Mouse (Mus musculus): ENCODE measurements around the gene Rab34. TPM values are rescaled to one million over a fixed set of nuclear protein-coding genes. Genes with fewer than 3 reads are reported as not detected.
A peak's percentile ranks its signal among the peaks of the same experiment; 100 is the strongest.

The Rab34 gene
- 58.8 and 60.3 TPM in 2 replicates for polyA plus RNA-seq (2015; fragmentation: Nextera tagmentation; extraction: Ambion mirVana)

GRCm38 (mm10) chr11:78188331-78189233 is at the start of gene Rab34:
Gene Rab34, plus strand, starts transcription at chr11:78188430.
- H3K9me3 ChIP-seq: no peaks in the 10 kb centered on the region
- peak within 1 kb of the TSS; percentile 97 for H3K9ac ChIP-seq
- peak within 1 kb of the TSS; percentile 68 for H3K4me2 ChIP-seq
- WGBS: under 1% methylated on average over 78 of the region's 80 CpGs
- peaks cover 31% of the 10 kb centered on the region for H3K4me1 ChIP-seq (replicated peaks)
- no peaks in the 10 kb centered on the region for H3K27me3 ChIP-seq
- peak within 1 kb of the TSS; percentile 95 for H3K27ac ChIP-seq (replicated peaks)
- peaks cover 31% of the 10 kb centered on the region for H3K36me3 ChIP-seq
- peak; percentile 76 for ATAC-seq (ENCODE audit: low read depth)
- peak within 1 kb of the TSS; percentile 74 for H3K4me3 ChIP-seq

GRCm38 (mm10) chr11:78140665-78141064 is 47.6 kb upstream of the Rab34 start:
- no peak for ATAC-seq (ENCODE audit: low read depth)
- 0 out of 2 replicates have a peak, but pooled peaks cover 3% of the 10 kb centered on the region for H3K4me1 ChIP-seq (replicated peaks)
- H3K27ac ChIP-seq (replicated peaks): no peak overlapping the region
- WGBS: 84% methylated on average over 5 of the region's 5 CpGs
- no peak overlapping the region for H3K4me3 ChIP-seq
- H3K27me3 ChIP-seq: no peaks in the 10 kb centered on the region
- H3K9me3 ChIP-seq: no peaks in the 10 kb centered on the region
- H3K4me2 ChIP-seq: no peak overlapping the region
- H3K9ac ChIP-seq: no peak overlapping the region
- H3K36me3 ChIP-seq: peaks cover 29% of the 10 kb centered on the region

- Histone ChIP-seq H3K4me1 (replicated peaks) (0 out of 2 replicates have a peak, but pooled peaks cover 3% of the 10 kb centered on the region), H3K4me3 (no peak overlapping the region), H3K9ac (no peak overlapping the region), H3K4me2 (no peak overlapping the region), H3K36me3 (peaks cover 53% of the 10 kb centered on the region), H3K27me3 (no peaks in the 10 kb centered on the region), H3K9me3 (no peaks in the 10 kb centered on the region), H3K27ac (replicated peaks) (no peak overlapping the region)
- 78% methylated on average over 2 of the region's 2 CpGs for WGBS
- ATAC-seq (ENCODE audit: low read depth): no peak
Measured at GRCm38 (mm10) chr11:78143520-78143919, 44.7 kb upstream of the Rab34 start.

- 0 out of 2 replicates have a peak, but pooled peaks cover 3% of the 10 kb centered on the region for H3K4me1 ChIP-seq (replicated peaks)
- no peaks in the 10 kb centered on the region for H3K9me3 ChIP-seq
- H3K4me3 ChIP-seq: no peak overlapping the region
- 96% methylated on average over 5 of the region's 5 CpGs for WGBS
- no peak overlapping the region for H3K4me2 ChIP-seq
- no peak overlapping the region for H3K9ac ChIP-seq
- H3K36me3 ChIP-seq: peaks cover 77% of the 10 kb centered on the region
- ATAC-seq (ENCODE audit: low read depth): 0 out of 2 replicates have a peak, but pooled peaks have one; percentile 17
- H3K27me3 ChIP-seq: no peaks in the 10 kb centered on the region
- H3K27ac ChIP-seq (replicated peaks): no peak overlapping the region
Measured at GRCm38 (mm10) chr11:78146168-78146567, 42.1 kb upstream of the Rab34 start.

GRCm38 (mm10) chr11:78146707-78147543 is 41.3 kb upstream of the Rab34 start:
- Histone ChIP-seq H3K4me1 (replicated peaks) (peaks cover 5% of the 10 kb centered on the region), H3K9ac (no peak overlapping the region), H3K36me3 (peaks cover 78% of the 10 kb centered on the region), H3K27me3 (no peaks in the 10 kb centered on the region), H3K4me3 (no peak overlapping the region), H3K4me2 (no peak overlapping the region), H3K9me3 (no peaks in the 10 kb centered on the region), H3K27ac (replicated peaks) (no peak overlapping the region)
- WGBS: 93% methylated on average over 6 of the region's 6 CpGs
- ATAC-seq (ENCODE audit: low read depth): no peak

GRCm38 (mm10) chr11:78151161-78151560 is 37.1 kb upstream of the Rab34 start:
- ATAC-seq (ENCODE audit: low read depth): no peak
- 17% methylated on average over 1 of the region's 1 CpGs for WGBS
- Histone ChIP-seq H3K9ac (no peak overlapping the region), H3K36me3 (peaks cover 73% of the 10 kb centered on the region), H3K4me1 (replicated peaks) (peaks cover 36% of the 10 kb centered on the region), H3K4me3 (no peak overlapping the region), H3K27me3 (no peaks in the 10 kb centered on the region), H3K9me3 (no peaks in the 10 kb centered on the region), H3K4me2 (no peak overlapping the region), H3K27ac (replicated peaks) (no peak overlapping the region)

- Histone ChIP-seq H3K27ac (replicated peaks) (peak overlapping the region; percentile 85), H3K36me3 (peaks cover 74% of the 10 kb centered on the region), H3K27me3 (no peaks in the 10 kb centered on the region), H3K9me3 (no peaks in the 10 kb centered on the region), H3K4me2 (peak overlapping the region; percentile 6; the same call in 1 of the 2 replicates), H3K4me3 (no peak overlapping the region), H3K4me1 (replicated peaks) (peaks cover 46% of the 10 kb centered on the region), H3K9ac (peak overlapping the region; percentile 35; the same call in 1 of the 2 replicates)
- peak; percentile 75 for ATAC-seq (ENCODE audit: low read depth)
- 35% methylated on average over 9 of the region's 9 CpGs for WGBS
Measured at GRCm38 (mm10) chr11:78152299-78153231, 35.7 kb upstream of the Rab34 start.

GRCm38 (mm10) chr11:78153778-78154177 is 34.5 kb upstream of the Rab34 start:
- Histone ChIP-seq H3K4me3 (no peak overlapping the region), H3K27me3 (no peaks in the 10 kb centered on the region), H3K9ac (peak overlapping the region; percentile 35; the same call in 1 of the 2 replicates), H3K4me2 (no peak overlapping the region), H3K9me3 (no peaks in the 10 kb centered on the region), H3K27ac (replicated peaks) (peak overlapping the region; percentile 85), H3K4me1 (replicated peaks) (peaks cover 57% of the 10 kb centered on the region), H3K36me3 (peaks cover 74% of the 10 kb centered on the region)
- ATAC-seq (ENCODE audit: low read depth): peak; percentile 19; the same call in 1 of the 2 replicates
- WGBS: 69% methylated on average over 13 of the region's 13 CpGs

GRCm38 (mm10) chr11:78155674-78156073 is 32.6 kb upstream of the Rab34 start:
- Histone ChIP-seq H3K4me3 (no peak overlapping the region), H3K36me3 (peaks cover 76% of the 10 kb centered on the region), H3K27me3 (no peaks in the 10 kb centered on the region), H3K9me3 (no peaks in the 10 kb centered on the region), H3K9ac (peak overlapping the region; percentile 22; the same call in 1 of the 2 replicates), H3K4me2 (no peak overlapping the region), H3K4me1 (replicated peaks) (peaks cover 71% of the 10 kb centered on the region), H3K27ac (replicated peaks) (no peak overlapping the region)
- no peak for ATAC-seq (ENCODE audit: low read depth)
- WGBS: 72% methylated on average over 5 of the region's 5 CpGs

- Histone ChIP-seq H3K9ac (no peak overlapping the region), H3K4me3 (no peak overlapping the region), H3K36me3 (peaks cover 76% of the 10 kb centered on the region), H3K27ac (replicated peaks) (no peak overlapping the region), H3K27me3 (no peaks in the 10 kb centered on the region), H3K4me1 (replicated peaks) (peaks cover 76% of the 10 kb centered on the region), H3K9me3 (no peaks in the 10 kb centered on the region), H3K4me2 (no peak overlapping the region)
- ATAC-seq (ENCODE audit: low read depth): no peak
- 70% methylated on average over 6 of the region's 6 CpGs for WGBS
Measured at GRCm38 (mm10) chr11:78156156-78156699, 32.0 kb upstream of the Rab34 start.

- Histone ChIP-seq H3K4me2 (no peak overlapping the region), H3K9me3 (no peaks in the 10 kb centered on the region), H3K36me3 (peaks cover 82% of the 10 kb centered on the region), H3K9ac (no peak overlapping the region), H3K27me3 (no peaks in the 10 kb centered on the region), H3K27ac (replicated peaks) (no peak overlapping the region), H3K4me3 (no peak overlapping the region), H3K4me1 (replicated peaks) (peaks cover 79% of the 10 kb centered on the region)
- 30% methylated on average over 2 of the region's 2 CpGs for WGBS
- ATAC-seq (ENCODE audit: low read depth): 0 out of 2 replicates have a peak, but pooled peaks have one; percentile 13
Measured at GRCm38 (mm10) chr11:78159096-78159495, 29.1 kb upstream of the Rab34 start.
